Mouse (Mus musculus) heart, embryonic 10.5 days (tissue): ENCODE measurements around the gene Inhbe. TPM values are rescaled to one million over a fixed set of nuclear protein-coding genes. Genes with fewer than 3 reads are reported as not detected.
"Not testable (repeated sequence)": the region's sequence is repeated elsewhere in the genome, so short reads cannot be mapped to it uniquely, and the experiment has no call there.

Experiments used
- DNase-seq: peaks from one replicate; pipeline ENCODE4 v3.0.0-alpha.2; 2017; ENCODE audit warnings: low spot score
- H3K27ac ChIP-seq: fragments of 300-500 bp; sonication (generic); 2 replicates; pipeline ENCODE4 v1.5.1; 2016; ENCODE audit warnings: mild to moderate bottlenecking
- H3K27me3 ChIP-seq: fragments of 300-500 bp; sonication (generic); 2 replicates; pipeline ENCODE4 v1.6.1; 2016; ENCODE audit warnings: mild to moderate bottlenecking; ENCODE audit not compliant: poor library complexity, insufficient read depth, severe bottlenecking
- H3K36me3 ChIP-seq: fragments of 300-500 bp; sonication (generic); 2 replicates; pipeline ENCODE4 v1.6.1; 2016; ENCODE audit warnings: mild to moderate bottlenecking, moderate library complexity
- H3K4me1 ChIP-seq: fragments of 300-500 bp; sonication (generic); 2 replicates; pipeline ENCODE4 v1.6.1; 2016; ENCODE audit warnings: mild to moderate bottlenecking
- H3K4me3 ChIP-seq: fragments of 300-500 bp; sonication (generic); 2 replicates; pipeline ENCODE4 v1.5.1; 2016; ENCODE audit warnings: mild to moderate bottlenecking, moderate library complexity
- H3K9me3 ChIP-seq: fragments of 300-500 bp; sonication (generic); 2 replicates; pipeline ENCODE4 v1.6.1; 2016; ENCODE audit warnings: mild to moderate bottlenecking, moderate library complexity
- WGBS: fragments of 180-500 bp; shearing (Covaris S2); methylation state at CpG from one replicate; pipeline ENCODE4 v1.1.7; 2016; 5-methylcytosine and 5-hydroxymethylcytosine counted together
- polyA plus RNA-seq: library from polyadenylated mRNA; unstranded; fragments of >200 nt; fragmentation: Nextera tagmentation; extraction: Ambion mirVana; gene quantifications from 2 replicates; pipeline ENCODE4 v1.2.1, GENCODE M21; 2016

Inhbe gene
- polyA plus RNA-seq, 1 experiment from 2014 or later: not detected

GRCm38 (mm10) chr10:127312356-127312676 lies 41.9 kb downstream of the Inhbe start:
- Histone ChIP-seq H3K36me3 (peaks cover 28% of the 10 kb centered on the region), H3K4me1 (peaks cover 10% of the 10 kb centered on the region), H3K27ac (peak overlapping the region; percentile 91), H3K4me3 (peak overlapping the region; percentile 77), H3K9me3 (no peaks in the 10 kb centered on the region), H3K27me3 (no peaks in the 10 kb centered on the region)
- 2% methylated on average over 4 of the region's 4 CpGs for WGBS
- peak; percentile 92 for DNase-seq

GRCm38 (mm10) chr10:127311476-127312355 lies 42.5 kb downstream of the Inhbe start, which contains the start of gene Mars:
Gene Mars (minus strand): TSS chr10:127311786.
- H3K4me3 ChIP-seq: peak within 1 kb of the TSS; percentile 77
- WGBS: under 1% methylated on average over 65 of the region's 65 CpGs
- H3K27ac ChIP-seq: peak within 1 kb of the TSS; percentile 91
- DNase-seq: peak; percentile 97
- H3K4me1 ChIP-seq: peaks cover 10% of the 10 kb centered on the region
- peaks cover 34% of the 10 kb centered on the region for H3K36me3 ChIP-seq
- H3K27me3 ChIP-seq: no peaks in the 10 kb centered on the region
- no peaks in the 10 kb centered on the region for H3K9me3 ChIP-seq

GRCm38 (mm10) chr10:127310523-127311475 lies 43.4 kb downstream of the Inhbe start:
- peaks cover 10% of the 10 kb centered on the region for H3K4me1 ChIP-seq
- H3K4me3 ChIP-seq: peak overlapping the region; percentile 77
- H3K27me3 ChIP-seq: no peaks in the 10 kb centered on the region
- H3K9me3 ChIP-seq: no peaks in the 10 kb centered on the region
- peaks cover 43% of the 10 kb centered on the region for H3K36me3 ChIP-seq
- peak overlapping the region; percentile 91 for H3K27ac ChIP-seq
- 35% methylated on average over 23 of the region's 23 CpGs for WGBS
- peak; percentile 85 for DNase-seq

- not testable (repeated sequence) for H3K27ac ChIP-seq, H3K4me3 ChIP-seq, H3K9me3 ChIP-seq, H3K4me1 ChIP-seq, H3K27me3 ChIP-seq, DNase-seq
- peaks cover 59% of the 10 kb centered on the region for H3K36me3 ChIP-seq
- WGBS: 83% methylated on average over 3 of the region's 3 CpGs
These were observed 45.0 kb downstream of the Inhbe start for GRCm38 (mm10) chr10:127309167-127309566.

- Histone ChIP-seq H3K36me3 (peaks cover 98% of the 10 kb centered on the region), H3K27ac (no peak overlapping the region), H3K4me3 (no peak overlapping the region), H3K4me1 (no peaks in the 10 kb centered on the region), H3K9me3 (no peaks in the 10 kb centered on the region), H3K27me3 (no peaks in the 10 kb centered on the region)
- no peak for DNase-seq
- WGBS: 93% methylated on average over 11 of the region's 11 CpGs
These were observed 51.1 kb downstream of the Inhbe start for GRCm38 (mm10) chr10:127303136-127303535.

- Histone ChIP-seq H3K27ac (no peak overlapping the region), H3K9me3 (no peaks in the 10 kb centered on the region), H3K4me3 (no peak overlapping the region), H3K4me1 (peaks cover 22% of the 10 kb centered on the region), H3K36me3 (peaks cover 98% of the 10 kb centered on the region), H3K27me3 (no peaks in the 10 kb centered on the region)
- 94% methylated on average over 6 of the region's 6 CpGs for WGBS
- DNase-seq: no peak
These were observed 53.9 kb downstream of the Inhbe start for GRCm38 (mm10) chr10:127300361-127300760.

Other genes with a start within 250 kb of the Inhbe start
- gene Os9, start 233.3 kb downstream of the Inhbe start, polyA plus RNA-seq: 44.4 and 48.8 TPM in 2 replicates
- gene B4galnt1, start 189.2 kb downstream of the Inhbe start, polyA plus RNA-seq: 1.5 and 3.6 TPM in 2 replicates
- 9.2 and 12.9 TPM in 2 replicates for gene Slc26a10, start 173.8 kb downstream of the Inhbe start, polyA plus RNA-seq
- gene Arhgef25, start 164.3 kb downstream of the Inhbe start, polyA plus RNA-seq: 21.4 and 28.8 TPM in 2 replicates
- 78.4 and 91.4 TPM in 2 replicates for gene Dtx3, start 158.7 kb downstream of the Inhbe start, polyA plus RNA-seq
- gene Pip4k2c, start 142.8 kb downstream of the Inhbe start, polyA plus RNA-seq: 27.9 and 29.3 TPM in 2 replicates
- gene Kif5a, start 91.1 kb downstream of the Inhbe start, polyA plus RNA-seq: 0.41 and 1.4 TPM in 2 replicates
- gene Dctn2, start 88.0 kb downstream of the Inhbe start, polyA plus RNA-seq: 155 and 167 TPM in 2 replicates
- 11.3 and 16.9 TPM in 2 replicates for gene Mbd6, start 65.4 kb downstream of the Inhbe start, polyA plus RNA-seq
- gene Mars, start 42.6 kb downstream of the Inhbe start, polyA plus RNA-seq: 119 and 140 TPM in 2 replicates
- 0.87 and 3.1 TPM in 2 replicates for gene Arhgap9, start 32.4 kb downstream of the Inhbe start, polyA plus RNA-seq
- gene Gli1, start 12.4 kb downstream of the Inhbe start, polyA plus RNA-seq: 0.91 and 4.8 TPM in 2 replicates
- gene Inhbc, start 16.0 kb upstream of the Inhbe start, polyA plus RNA-seq: 0.31 TPM in 1 of 2 replicates, not detected in the other
- gene R3hdm2, start 25.9 kb upstream of the Inhbe start, polyA plus RNA-seq: 30.7 and 33.3 TPM in 2 replicates
- 0.22 and 0.84 TPM in 2 replicates for gene Stac3, start 147.3 kb upstream of the Inhbe start, polyA plus RNA-seq
- 7.8 and 9.0 TPM in 2 replicates for gene Ndufa4l2, start 160.6 kb upstream of the Inhbe start, polyA plus RNA-seq
- 101 and 126 TPM in 2 replicates for gene Shmt2, start 168.0 kb upstream of the Inhbe start, polyA plus RNA-seq
- gene Nxph4, start 180.1 kb upstream of the Inhbe start, polyA plus RNA-seq: 0.16 and 0.33 TPM in 2 replicates